Mouse (Mus musculus) forebrain, embryonic 12.5 days (tissue): ENCODE data around the gene Olfr1431. TPM values are rescaled to one million over a fixed set of nuclear protein-coding genes. Genes with fewer than 3 reads are reported as not detected.
"Not testable (repeated sequence)": the region's sequence is repeated elsewhere in the genome, so short reads cannot be mapped to it uniquely, and the experiment has no call there.

Experiments used
- ATAC-seq: fragments of 200-750 bp; cut with Nextera tagmentation; 2 replicates; pipeline ENCODE4 v1.8.0; 2017; ENCODE audit warnings: moderate TSS enrichment; ENCODE audit not compliant: low FRiP score
- H3K27ac ChIP-seq: fragments of 300-500 bp; sonication (generic); 2 replicates; pipeline ENCODE4 v1.5.1; 2016; ENCODE audit warnings: mild to moderate bottlenecking
- H3K27me3 ChIP-seq: fragments of 300-500 bp; sonication (generic); 2 replicates; pipeline ENCODE4 v1.6.1; 2016; ENCODE audit warnings: mild to moderate bottlenecking
- H3K36me3 ChIP-seq: fragments of 300-500 bp; sonication (generic); replicated peaks from 2 replicates; pipeline ENCODE4 v1.6.1; 2016; ENCODE audit warnings: mild to moderate bottlenecking
- H3K4me1 ChIP-seq: fragments of 300-500 bp; sonication (generic); 2 replicates; pipeline ENCODE4 v1.6.1; 2016
- H3K4me2 ChIP-seq: fragments of 300-500 bp; sonication (generic); 2 replicates; pipeline ENCODE4 v1.6.1; 2016; ENCODE audit warnings: mild to moderate bottlenecking, moderate library complexity
- H3K4me3 ChIP-seq: fragments of 300-500 bp; sonication (generic); replicated peaks from 2 replicates; pipeline ENCODE4 v1.5.1; 2016; ENCODE audit warnings: mild to moderate bottlenecking
- H3K9ac ChIP-seq: fragments of 300-500 bp; sonication (generic); 2 replicates; pipeline ENCODE4 v1.6.1; 2016; ENCODE audit warnings: mild to moderate bottlenecking
- H3K9me3 ChIP-seq: fragments of 300-500 bp; sonication (generic); 2 replicates; pipeline ENCODE4 v1.6.1; 2016
- WGBS: fragments of 180-500 bp; shearing (Covaris S2); methylation state at CpG from one replicate; pipeline ENCODE4 v1.1.7; 2016; 5-methylcytosine and 5-hydroxymethylcytosine counted together
- polyA plus RNA-seq: library from polyadenylated mRNA; unstranded; fragments of >200 nt; fragmentation: Nextera tagmentation; extraction: Ambion mirVana; gene quantifications from 2 replicates; pipeline ENCODE4 v1.2.1, GENCODE M21; 2016

Gene Olfr1431
- polyA plus RNA-seq: not detected in 2 replicates

- Histone ChIP-seq H3K36me3 (no peaks in the 10 kb centered on the region), H3K4me2 (no peak within 1 kb of the TSS), H3K27ac (no peak within 1 kb of the TSS), H3K9ac (no peak within 1 kb of the TSS), H3K27me3 (no peaks in the 10 kb centered on the region), H3K9me3 (no peaks in the 10 kb centered on the region), H3K4me1 (no peaks in the 10 kb centered on the region), H3K4me3 (no peak within 1 kb of the TSS)
- 80% methylated on average over 1 of the region's 1 CpGs for WGBS
- ATAC-seq: no peak
These were observed at the start of gene Olfr1431 for GRCm38 (mm10) chr19:12200334-12200733. TSS of gene Olfr1431 (plus strand) at chr19:12200634.

- not testable (repeated sequence) for H3K27me3 ChIP-seq, H3K9ac ChIP-seq, H3K4me2 ChIP-seq, H3K4me1 ChIP-seq, H3K9me3 ChIP-seq, H3K36me3 ChIP-seq, H3K4me3 ChIP-seq, ATAC-seq, H3K27ac ChIP-seq
- 48% methylated on average over 1 of the region's 1 CpGs for WGBS
These were observed 30.3 kb upstream of the Olfr1431 start, which contains the start of gene Olfr1555-ps1 for GRCm38 (mm10) chr19:12170062-12170599. TSS of gene Olfr1555-ps1 (minus strand) at chr19:12170112.

GRCm38 (mm10) chr19:12175431-12175830 is 25.0 kb upstream of the Olfr1431 start:
- not testable (repeated sequence) for H3K9me3 ChIP-seq

GRCm38 (mm10) chr19:12199076-12199475 is 1.4 kb upstream of the Olfr1431 start:
- ATAC-seq: not testable (repeated sequence)
- 86% methylated on average over 4 of the region's 4 CpGs for WGBS

More at GRCm38 (mm10) chr19:12175431-12175830, 25.0 kb upstream of the Olfr1431 start:
- not testable (repeated sequence) for H3K4me1 ChIP-seq, H3K4me3 ChIP-seq, H3K9ac ChIP-seq, ATAC-seq, H3K27me3 ChIP-seq, H3K36me3 ChIP-seq, H3K4me2 ChIP-seq, H3K27ac ChIP-seq
- WGBS: 81% methylated on average over 5 of the region's 5 CpGs

GRCm38 (mm10) chr19:12232496-12232895 is 32.1 kb downstream of the Olfr1431 start, which contains the start of gene Olfr1432:
TSS of gene Olfr1432 (minus strand) at chr19:12232596.
- ATAC-seq, H3K27ac ChIP-seq, H3K4me3 ChIP-seq, H3K4me2 ChIP-seq, H3K9ac ChIP-seq, H3K9me3 ChIP-seq, H3K27me3 ChIP-seq, H3K36me3 ChIP-seq, H3K4me1 ChIP-seq: not testable (repeated sequence)

More at GRCm38 (mm10) chr19:12199076-12199475, 1.4 kb upstream of the Olfr1431 start:
- not testable (repeated sequence) for H3K4me1 ChIP-seq, H3K27ac ChIP-seq, H3K36me3 ChIP-seq, H3K9me3 ChIP-seq, H3K4me3 ChIP-seq, H3K27me3 ChIP-seq, H3K9ac ChIP-seq, H3K4me2 ChIP-seq

GRCm38 (mm10) chr19:12241559-12241958 is 41.1 kb downstream of the Olfr1431 start, which contains the start of gene Olfr262:
TSS of gene Olfr262 (minus strand) at chr19:12241659.
- Histone ChIP-seq H3K4me1 (no peaks in the 10 kb centered on the region), H3K27ac (no peak within 1 kb of the TSS), H3K36me3 (no peaks in the 10 kb centered on the region), H3K9me3 (no peaks in the 10 kb centered on the region), H3K4me2 (no peak within 1 kb of the TSS), H3K4me3 (no peak within 1 kb of the TSS), H3K9ac (no peak within 1 kb of the TSS), H3K27me3 (no peaks in the 10 kb centered on the region)
- no peak for ATAC-seq
- WGBS: 100% methylated on average over 1 of the region's 1 CpGs

- no peaks in the 10 kb centered on the region for H3K9me3 ChIP-seq
- no peaks in the 10 kb centered on the region for H3K27me3 ChIP-seq
- H3K9ac ChIP-seq: no peak within 1 kb of the TSS
- WGBS: 74% methylated on average over 1 of the region's 1 CpGs
- no peak within 1 kb of the TSS for H3K27ac ChIP-seq
- no peaks in the 10 kb centered on the region for H3K36me3 ChIP-seq
- ATAC-seq: no peak
- H3K4me2 ChIP-seq: no peak within 1 kb of the TSS
- no peak within 1 kb of the TSS for H3K4me3 ChIP-seq
- H3K4me1 ChIP-seq: no peaks in the 10 kb centered on the region
These were observed 60.3 kb downstream of the Olfr1431 start, which contains the start of gene Olfr235 for GRCm38 (mm10) chr19:12260732-12261131. TSS of gene Olfr235 (plus strand) at chr19:12261032.

Other genes with a start within 250 kb of the Olfr1431 start
- gene Osbp, start 234.7 kb upstream of the Olfr1431 start, polyA plus RNA-seq: 5.8 and 6.3 TPM in 2 replicates
- gene Olfr1423, start 159.3 kb upstream of the Olfr1431 start, polyA plus RNA-seq: 0.04 TPM in 1 of 2 replicates, not detected in the other
- gene Olfr1424, start 138.0 kb upstream of the Olfr1431 start, polyA plus RNA-seq: not detected in 2 replicates
- gene Olfr1425, start 122.9 kb upstream of the Olfr1431 start, polyA plus RNA-seq: not detected in 2 replicates
- gene Olfr1426, start 108.6 kb upstream of the Olfr1431 start, polyA plus RNA-seq: not detected in 2 replicates
- gene Olfr1427, start 97.3 kb upstream of the Olfr1431 start, polyA plus RNA-seq: not detected in 2 replicates
- gene Olfr1428, start 84.7 kb upstream of the Olfr1431 start, polyA plus RNA-seq: not detected in 2 replicates
- not detected in 2 replicates for gene Olfr76, start 77.4 kb upstream of the Olfr1431 start, polyA plus RNA-seq
- not detected in 2 replicates for gene Olfr1555-ps1, start 30.5 kb upstream of the Olfr1431 start, polyA plus RNA-seq
- not detected in 2 replicates for gene Olfr1432, start 32.0 kb downstream of the Olfr1431 start, polyA plus RNA-seq
- gene Olfr262, start 41.0 kb downstream of the Olfr1431 start, polyA plus RNA-seq: not detected in 2 replicates
- not detected in 2 replicates for gene Olfr235, start 60.4 kb downstream of the Olfr1431 start, polyA plus RNA-seq
- gene Olfr1434, start 79.2 kb downstream of the Olfr1431 start, polyA plus RNA-seq: not detected in 2 replicates
- gene Olfr1436, start 98.5 kb downstream of the Olfr1431 start, polyA plus RNA-seq: not detected in 2 replicates
- not detected in 2 replicates for gene Olfr1437, start 124.5 kb downstream of the Olfr1431 start, polyA plus RNA-seq
- gene Olfr1438-ps1, start 135.3 kb downstream of the Olfr1431 start, polyA plus RNA-seq: not detected in 2 replicates
- not detected in 2 replicates for gene Olfr1440, start 186.6 kb downstream of the Olfr1431 start, polyA plus RNA-seq
- not detected in 2 replicates for gene Olfr1441, start 216.8 kb downstream of the Olfr1431 start, polyA plus RNA-seq
- not detected in 2 replicates for gene Pfpl, start 227.3 kb downstream of the Olfr1431 start, polyA plus RNA-seq